Mouse (Mus musculus): Measurements from ENCODE around the gene Vasn.

DNA sequence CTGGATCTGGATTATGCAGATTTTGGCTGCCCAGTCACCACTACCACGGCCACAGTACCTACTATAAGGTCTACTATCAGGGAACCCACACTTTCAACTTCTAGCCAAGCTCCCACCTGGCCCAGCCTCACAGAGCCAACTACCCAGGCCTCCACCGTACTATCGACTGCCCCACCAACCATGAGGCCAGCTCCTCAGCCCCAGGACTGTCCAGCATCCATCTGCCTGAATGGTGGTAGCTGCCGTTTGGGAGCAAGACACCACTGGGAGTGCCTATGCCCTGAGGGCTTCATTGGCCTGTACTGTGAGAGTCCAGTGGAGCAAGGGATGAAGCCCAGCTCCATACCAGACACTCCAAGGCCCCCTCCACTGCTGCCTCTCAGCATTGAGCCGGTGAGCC is 9.5 kb downstream of the Vasn start:
- TF ChIP-seq ZC3H11A (IDR thresholded peaks at IDR 0.05; ENCODE audit: borderline replicate concordance, low read depth, low read length) (no peak), HCFC1 (IDR thresholded peaks at IDR 0.05; ENCODE audit: borderline replicate concordance, insufficient read depth, low read length) (no peak)

All from ES-E14 (cell line).